Mouse (Mus musculus) lung, embryonic 16.5 days (tissue): ENCODE data around the gene 0610030E20Rik. TPM values are rescaled to one million over a fixed set of nuclear protein-coding genes. Genes with fewer than 3 reads are reported as not detected.
A peak's percentile ranks its signal among the peaks of the same experiment; 100 is the strongest.

Source experiments
- ATAC-seq: fragments of 200-750 bp; cut with Nextera tagmentation; 2 replicates; pipeline ENCODE4 v1.8.0; 2017; ENCODE audit warnings: low read depth, mild to moderate bottlenecking, moderate library complexity
- H3K27ac ChIP-seq: fragments of 300-500 bp; sonication (generic); 2 replicates; pipeline ENCODE4 v1.5.1; 2014; ENCODE audit warnings: mild to moderate bottlenecking, control low read depth, low read length
- H3K27me3 ChIP-seq: fragments of 300-500 bp; sonication (generic); 2 replicates; pipeline ENCODE4 v1.6.1; 2014; ENCODE audit warnings: low read depth, low read length, mixed read lengths; ENCODE audit not compliant: control insufficient read depth, insufficient read depth
- H3K36me3 ChIP-seq: fragments of 300-500 bp; sonication (generic); 2 replicates; pipeline ENCODE4 v1.6.1; 2014; ENCODE audit warnings: low read length; ENCODE audit not compliant: control insufficient read depth, insufficient read depth
- H3K4me1 ChIP-seq: fragments of 300-500 bp; sonication (generic); replicated peaks from 2 replicates; pipeline ENCODE4 v1.6.1; 2014; ENCODE audit warnings: low read length, mixed read lengths; ENCODE audit not compliant: control insufficient read depth, insufficient read depth
- H3K4me2 ChIP-seq: fragments of 300-500 bp; sonication (generic); 2 replicates; pipeline ENCODE4 v1.6.1; 2014; ENCODE audit warnings: low read depth, low read length, control low read depth
- H3K4me3 ChIP-seq: fragments of 300-500 bp; sonication (generic); 2 replicates; pipeline ENCODE4 v1.5.1; 2014; ENCODE audit warnings: mild to moderate bottlenecking, low read length, control low read depth
- H3K9ac ChIP-seq: fragments of 300-500 bp; sonication (generic); 2 replicates; pipeline ENCODE4 v1.6.1; 2014; ENCODE audit warnings: low read length, control low read depth
- H3K9me3 ChIP-seq: fragments of 300-500 bp; sonication (generic); 2 replicates; pipeline ENCODE4 v1.6.1; 2016; ENCODE audit warnings: low read length; ENCODE audit not compliant: control insufficient read depth
- WGBS: fragments of 180-500 bp; shearing (Covaris S2); extraction: QIAGEN DNeasy Blood & Tissue Kit; methylation state at CpG from one replicate; pipeline ENCODE4 v1.1.7; 2014; 5-methylcytosine and 5-hydroxymethylcytosine counted together
- polyA plus RNA-seq: library from polyadenylated mRNA; unstranded; fragments of >200 nt; fragmentation: Nextera tagmentation; extraction: Ambion mirVana; gene quantifications from 2 replicates; pipeline ENCODE4 v1.2.1, GENCODE M21; 2015

The 0610030E20Rik gene
- polyA plus RNA-seq, 1 experiment from 2014 or later, result 33.2 TPM

GRCm38 (mm10) chr6:72392341-72392740 lies 45.2 kb downstream of the 0610030E20Rik start:
- WGBS, result 93% methylated on average over 5 of the region's 5 CpGs
- no peaks in the 10 kb centered on the region for H3K27me3 ChIP-seq
- no peak overlapping the region for H3K4me3 ChIP-seq
- H3K36me3 ChIP-seq, result peaks cover 2% of the 10 kb centered on the region; the same call in 1 of the 2 replicates
- H3K9ac ChIP-seq, result no peak overlapping the region
- no peaks in the 10 kb centered on the region for H3K9me3 ChIP-seq
- H3K4me1 ChIP-seq, result peaks cover 24% of the 10 kb centered on the region
- H3K27ac ChIP-seq, result no peak overlapping the region
- no peak overlapping the region for H3K4me2 ChIP-seq
- ATAC-seq, result no peak

- no peak overlapping the region for H3K4me3 ChIP-seq
- peak overlapping the region; percentile 59 for H3K27ac ChIP-seq
- H3K9me3 ChIP-seq, result no peaks in the 10 kb centered on the region
- WGBS, result 50% methylated on average over 10 of the region's 10 CpGs
- no peaks in the 10 kb centered on the region for H3K36me3 ChIP-seq
- no peak overlapping the region for H3K9ac ChIP-seq
- no peaks in the 10 kb centered on the region for H3K4me1 ChIP-seq
- no peaks in the 10 kb centered on the region for H3K27me3 ChIP-seq
- H3K4me2 ChIP-seq, result no peak overlapping the region
- ATAC-seq, result peak; percentile 87
These were observed 49.7 kb downstream of the 0610030E20Rik start for GRCm38 (mm10) chr6:72396837-72397251.

DNA sequence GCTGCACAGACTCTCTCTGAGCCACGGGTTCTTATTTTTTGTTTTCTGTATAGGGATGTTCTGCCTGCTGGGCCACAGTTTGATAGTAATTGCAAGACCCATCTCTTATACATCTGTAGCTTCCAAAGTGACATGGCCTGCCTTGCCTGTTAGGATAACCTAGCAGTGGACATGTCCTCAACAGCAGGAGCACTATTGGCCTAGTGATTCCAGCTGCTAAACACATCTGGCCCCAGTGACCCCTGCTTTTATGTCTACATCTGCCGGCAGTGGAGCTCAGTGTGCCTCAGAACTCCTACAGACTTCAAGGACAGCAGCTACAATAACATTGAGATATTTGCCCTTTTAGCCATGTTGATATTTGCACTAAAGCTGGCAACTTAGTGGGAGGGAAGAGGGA lies 52.9 kb downstream of the 0610030E20Rik start:
- Histone ChIP-seq H3K36me3 (no peaks in the 10 kb centered on the region), H3K4me3 (no peak overlapping the region), H3K9ac (no peak overlapping the region), H3K4me1 (no peaks in the 10 kb centered on the region), H3K4me2 (no peak overlapping the region), H3K9me3 (no peaks in the 10 kb centered on the region), H3K27me3 (no peaks in the 10 kb centered on the region), H3K27ac (no peak overlapping the region)
- 54% methylated on average over 2 of the region's 2 CpGs for WGBS
- no peak for ATAC-seq

GRCm38 (mm10) chr6:72401875-72402274 lies 54.8 kb downstream of the 0610030E20Rik start:
- Histone ChIP-seq H3K9ac (no peak overlapping the region), H3K27me3 (no peaks in the 10 kb centered on the region), H3K4me2 (no peak overlapping the region), H3K4me1 (no peaks in the 10 kb centered on the region), H3K4me3 (no peak overlapping the region), H3K36me3 (no peaks in the 10 kb centered on the region), H3K9me3 (no peaks in the 10 kb centered on the region), H3K27ac (no peak overlapping the region)
- ATAC-seq, result peak; percentile 11; the same call in 1 of the 2 replicates
- 24% methylated on average over 7 of the region's 7 CpGs for WGBS

Other genes starting within 250 kb of the 0610030E20Rik start
- 40.5 and 43.1 TPM in 2 replicates for gene St3gal5, start 249.7 kb upstream of the 0610030E20Rik start, polyA plus RNA-seq
- gene Atoh8, start 111.7 kb upstream of the 0610030E20Rik start, polyA plus RNA-seq, result 32.2 and 35.3 TPM in 2 replicates
- gene Sftpb, start 42.7 kb upstream of the 0610030E20Rik start, polyA plus RNA-seq, result 275 and 324 TPM in 2 replicates
- gene Usp39, start 2.1 kb upstream of the 0610030E20Rik start, polyA plus RNA-seq, result 36.7 and 39.2 TPM in 2 replicates
- 15.8 and 16.8 TPM in 2 replicates for gene Tmem150a, start 8.1 kb downstream of the 0610030E20Rik start, polyA plus RNA-seq
- 149 and 152 TPM in 2 replicates for gene Rnf181, start 19.6 kb downstream of the 0610030E20Rik start, polyA plus RNA-seq
- 43.0 and 46.3 TPM in 2 replicates for gene Vamp5, start 33.2 kb downstream of the 0610030E20Rik start, polyA plus RNA-seq
- 217 and 246 TPM in 2 replicates for gene Vamp8, start 43.4 kb downstream of the 0610030E20Rik start, polyA plus RNA-seq
- 38.7 and 42.6 TPM in 2 replicates for gene Ggcx, start 67.0 kb downstream of the 0610030E20Rik start, polyA plus RNA-seq
- gene Mat2a, start 92.2 kb downstream of the 0610030E20Rik start, polyA plus RNA-seq, result 336 and 340 TPM in 2 replicates
- gene Sh2d6, start 174.4 kb downstream of the 0610030E20Rik start, polyA plus RNA-seq, result not detected in 2 replicates
- gene Capg, start 197.1 kb downstream of the 0610030E20Rik start, polyA plus RNA-seq, result 75.8 and 82.9 TPM in 2 replicates